Comparison of ENCODE assay signal across 28 mouse cellular contexts in the genomic region with DNA sequence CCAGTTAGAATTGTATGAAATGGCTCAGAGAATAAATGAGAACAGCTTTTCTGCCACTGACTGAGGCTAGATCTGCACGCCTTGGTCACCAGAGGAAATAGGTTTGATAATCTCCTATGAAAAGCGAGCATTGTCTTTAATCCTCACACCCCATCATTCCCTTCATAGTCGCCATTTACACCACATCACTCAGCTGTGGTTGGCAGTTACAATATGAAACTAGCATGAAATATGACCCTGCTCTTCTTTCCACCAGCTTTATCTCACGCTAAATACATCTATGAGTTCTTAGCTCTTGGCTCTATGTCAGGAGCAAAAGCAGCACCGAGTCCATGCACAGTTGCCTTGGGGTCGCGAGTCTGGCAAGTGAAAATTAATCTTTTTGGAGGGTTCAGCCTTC. TPM values are rescaled to one million over a fixed set of nuclear protein-coding genes. Genes with fewer than 3 reads are reported as not detected.
"Had no signal": no experiment of that assay in that cellular context is flagged by ENCODE, and none has a peak within 500 bp of the region (broad histone marks: within the 10 kb centered on the region; RNA-seq: fewer than 3 reads in every experiment).

No protein-coding gene starts in this region.

- DNase-seq: forebrain, postnatal 0 days; gastrocnemius, postnatal 14 days; gastrocnemius, postnatal 36 days; heart, adult 18-20 months; heart, postnatal 14 days; heart, postnatal 36 days; kidney, adult 11 months; kidney, adult 2 months; kidney, adult 9 months; kidney, postnatal 14 days; kidney, postnatal 36 days; layer of hippocampus, adult 9-11 months; layer of hippocampus, postnatal 36 days; left cerebral cortex, postnatal 4 days; liver had no signal

- ATAC-seq: forebrain, postnatal 0 days; hindbrain, embryonic 16.5 days; inflammation-experienced regulatory T-cells, adult 6 months; intestine, embryonic 16.5 days had no signal

- H3K4me1 ChIP-seq: hindbrain, embryonic 10.5 days; hindbrain, embryonic 12.5 days; kidney, embryonic 15.5 days had no signal

- H3K4me3 ChIP-seq: heart, embryonic 10.5 days; heart, embryonic 13.5 days; heart, embryonic 15.5 days; hindbrain, embryonic 10.5 days; hindbrain, embryonic 12.5 days; kidney, embryonic 15.5 days; limb, embryonic 13.5 days had no signal

- H3K36me3 ChIP-seq: heart, embryonic 15.5 days; kidney, embryonic 15.5 days had no signal

- H3K27me3 ChIP-seq: heart, embryonic 13.5 days; heart, embryonic 15.5 days; hindbrain, embryonic 12.5 days; kidney, embryonic 15.5 days; limb, embryonic 13.5 days had no signal

- H3K9ac ChIP-seq: forebrain, postnatal 0 days; heart, embryonic 13.5 days; heart, embryonic 15.5 days; hindbrain, embryonic 12.5 days; hindbrain, embryonic 14.5 days; kidney, embryonic 15.5 days; limb, embryonic 13.5 days had no signal

- H3K4me2 ChIP-seq: heart, embryonic 13.5 days; heart, embryonic 15.5 days; hindbrain, embryonic 12.5 days; hindbrain, embryonic 14.5 days; kidney, embryonic 15.5 days; limb, embryonic 13.5 days; liver, embryonic 11.5 days had no signal

- H3K27ac ChIP-seq: heart, embryonic 10.5 days; heart, embryonic 13.5 days; heart, embryonic 15.5 days; hindbrain, embryonic 10.5 days; hindbrain, embryonic 12.5 days; hindbrain, embryonic 14.5 days; kidney, embryonic 15.5 days; kidney, postnatal 0 days; limb, embryonic 13.5 days had no signal

- H3K9me3 ChIP-seq: heart, embryonic 10.5 days; heart, embryonic 13.5 days; heart, embryonic 15.5 days; hindbrain, embryonic 10.5 days; hindbrain, embryonic 12.5 days; kidney, embryonic 15.5 days had no signal

RNA-seq across cellular contexts. Expression of a gene that starts 43.2 kb away (rescaled TPM):
- polyA plus RNA-seq: inflammation-experienced regulatory T-cells, adult 6 months had no signal
